Mouse (Mus musculus): ENCODE results near the gene Ralb.
A peak's percentile ranks its signal among the peaks of the same experiment; 100 is the strongest.

Gene Ralb

DNA sequence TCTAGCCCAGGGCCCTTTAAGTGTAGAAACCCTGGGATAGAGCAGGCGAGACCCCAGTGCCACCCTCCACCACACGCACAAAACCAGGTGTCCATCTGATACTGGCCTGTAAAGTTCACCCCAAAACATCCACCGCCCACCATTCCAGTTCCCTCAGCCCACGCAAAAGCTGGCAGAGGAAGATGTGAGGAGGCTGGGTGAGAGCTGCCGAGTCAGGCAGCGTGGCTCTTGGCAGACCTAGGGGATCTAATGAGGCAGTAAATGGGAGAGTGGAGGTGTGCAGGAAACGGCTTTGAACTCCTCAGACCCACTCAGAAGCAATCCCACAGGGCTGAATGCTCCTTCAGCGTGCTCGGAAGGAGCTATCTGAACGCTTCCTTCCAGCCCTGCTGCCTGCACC is 53.2 kb downstream of the Ralb start:
- DNase-seq (ENCODE audit: low spot score in 2 of 2), result no peak

DNA sequence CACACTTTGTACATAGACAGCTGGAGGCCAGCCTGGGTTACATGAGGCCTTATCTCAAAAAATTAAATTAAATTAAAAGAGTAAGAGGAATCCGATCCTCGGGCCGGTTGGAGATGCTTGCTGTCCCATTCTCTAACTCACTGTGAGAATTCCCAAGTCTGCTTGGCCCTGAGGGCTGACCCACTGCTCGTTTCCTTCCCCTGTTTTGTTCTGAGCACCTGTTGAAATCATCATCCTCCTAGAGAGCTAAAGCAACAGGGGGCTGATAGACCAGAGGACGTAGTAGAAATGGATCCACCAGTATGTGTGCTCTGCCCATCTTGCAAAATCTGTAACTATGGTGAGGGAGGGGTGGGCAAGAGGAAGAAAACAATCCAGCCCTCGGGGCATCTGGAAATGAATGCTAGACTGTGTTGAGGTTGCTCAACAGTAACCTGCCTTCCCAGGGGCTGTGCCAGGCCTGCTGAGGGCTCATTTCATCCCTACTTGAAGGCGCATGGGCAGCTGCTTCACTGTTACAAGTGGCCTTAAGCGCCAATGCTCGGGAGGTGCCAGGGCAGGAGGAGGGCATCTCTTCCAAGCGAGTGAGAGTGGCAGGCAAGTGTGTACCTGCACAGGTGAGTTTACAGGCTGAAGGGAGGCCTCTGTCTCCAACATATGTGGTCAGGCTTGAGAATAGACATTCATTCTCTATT is 53.8 kb downstream of the Ralb start:
- no peak for DNase-seq (ENCODE audit: low spot score in 2 of 2)

- no peak for DNase-seq (ENCODE audit: low spot score in 2 of 2)
Observed at GRCm38 (mm10) chr1:119446753-119447283, 57.8 kb downstream of the Ralb start.

GRCm38 (mm10) chr1:119443591-119444350 is 60.8 kb downstream of the Ralb start:
- DNase-seq (ENCODE audit: low spot score in 2 of 2), result no peak

GRCm38 (mm10) chr1:119442901-119443300 is 61.7 kb downstream of the Ralb start:
- no peak for DNase-seq (ENCODE audit: low spot score in 2 of 2)

GRCm38 (mm10) chr1:119438105-119438637 is 66.4 kb downstream of the Ralb start:
- DNase-seq (ENCODE audit: low spot score in 2 of 2), result no peak

GRCm38 (mm10) chr1:119437401-119437800 is 67.2 kb downstream of the Ralb start:
- DNase-seq (ENCODE audit: low spot score in 2 of 2), result no peak

DNA sequence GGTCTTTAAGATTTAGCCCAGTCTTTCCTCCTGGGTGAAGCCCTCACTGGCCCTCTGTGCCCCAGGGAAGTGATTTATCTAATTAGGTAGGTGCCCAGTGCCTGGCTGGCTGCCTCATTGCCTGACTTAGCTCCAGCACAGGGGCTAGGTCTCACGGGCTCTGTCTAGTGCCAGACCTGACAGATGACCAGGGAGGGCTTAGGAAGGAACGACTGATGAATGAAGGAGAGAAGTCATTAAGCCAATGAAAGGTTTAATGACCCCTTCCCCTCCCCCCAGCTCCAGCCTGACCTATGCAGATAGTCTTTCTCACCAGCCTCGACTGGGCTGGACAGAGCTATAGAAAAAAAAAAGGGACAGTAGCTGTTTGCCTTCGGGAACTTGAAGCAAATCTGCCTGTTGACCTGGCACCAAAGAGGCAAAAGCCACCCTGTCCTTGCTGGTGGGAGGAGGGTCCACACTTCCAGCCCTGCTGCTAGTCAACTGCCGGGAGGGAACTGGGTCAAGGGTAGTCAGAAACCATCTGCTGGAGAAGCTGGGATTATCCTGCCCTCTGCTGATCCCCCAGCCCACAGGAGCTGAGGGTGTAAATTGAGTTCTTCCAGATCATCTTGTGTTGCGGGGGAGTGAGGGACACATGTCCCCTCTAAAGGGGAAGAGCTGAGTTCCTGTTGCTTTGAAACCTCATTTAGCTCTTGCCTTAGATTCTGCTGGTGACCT is 80.3 kb downstream of the Ralb start:
- no peak for DNase-seq (ENCODE audit: low spot score in 2 of 2)

DNA sequence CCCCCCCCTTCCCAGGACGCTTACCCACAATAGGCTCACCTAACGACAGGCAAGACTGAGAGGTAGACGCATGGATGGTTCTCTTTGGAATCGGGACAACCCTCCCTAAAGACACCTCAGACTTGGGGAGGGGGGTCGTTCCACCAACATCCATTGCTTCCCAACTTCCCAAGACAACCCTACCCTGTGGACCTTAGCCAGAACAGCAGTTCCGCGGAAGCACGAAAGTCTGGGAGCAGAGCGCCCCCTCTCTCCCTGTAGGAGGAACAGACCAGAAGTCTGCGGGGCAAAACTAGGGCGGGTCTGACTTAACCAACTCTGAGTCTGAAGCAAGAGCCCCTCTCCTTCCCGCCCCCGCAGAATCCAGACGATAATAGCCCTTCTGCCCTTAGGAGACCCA is 81.1 kb downstream of the Ralb start:
- DNase-seq (ENCODE audit: low spot score in 2 of 2), result no peak

GRCm38 (mm10) chr1:119422460-119423015 is 82.1 kb downstream of the Ralb start:
- DNase-seq (ENCODE audit: low spot score in 2 of 2), result no peak

GRCm38 (mm10) chr1:119421576-119422421 is 82.8 kb downstream of the Ralb start, which contains the start of gene Inhbb:
TSS of gene Inhbb (minus strand) at chr1:119422248.
- peak in 1 of 2 experiments; percentile 16 for DNase-seq (ENCODE audit: low spot score in 2 of 2)

DNA sequence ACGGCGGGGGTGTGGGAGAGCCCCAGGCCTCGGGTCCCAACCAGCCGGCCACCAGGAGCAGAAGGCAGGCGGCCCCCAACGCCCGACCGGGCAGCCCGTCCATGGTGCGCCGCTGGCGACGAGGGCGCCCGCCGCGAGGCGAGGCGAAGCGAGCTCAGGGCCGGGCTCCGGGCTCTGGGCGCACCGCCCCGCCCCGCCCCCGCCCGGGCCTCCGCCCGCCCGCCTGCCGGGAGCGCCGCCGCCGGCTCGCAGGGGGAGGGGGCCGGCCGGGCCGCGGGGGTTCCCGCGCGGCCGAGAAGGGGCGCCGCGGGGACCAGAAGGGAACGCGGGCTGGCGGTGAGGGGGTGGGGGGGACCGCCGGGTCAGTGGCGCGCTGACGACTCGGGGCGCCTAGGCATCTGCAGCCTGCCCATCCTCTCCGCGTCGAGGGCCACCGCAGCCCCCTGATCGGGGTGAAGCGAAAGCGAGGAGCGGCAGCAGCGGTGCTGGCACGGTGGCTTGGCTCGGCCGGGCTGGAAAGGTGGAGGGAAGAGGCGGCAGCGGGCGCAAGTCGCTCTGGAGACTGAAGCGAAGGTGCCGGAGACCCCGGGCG is 83.5 kb downstream of the Ralb start:
- peak in 1 of 2 experiments; percentile 18 for DNase-seq (ENCODE audit: low spot score in 2 of 2)

All from spleen, postnatal 10 days (tissue).